Mouse (Mus musculus) kidney, postnatal 10 days (tissue): ENCODE measurements around the gene Sbno2.
A peak's percentile ranks its signal among the peaks of the same experiment; 100 is the strongest.

Experiments
- DNase-seq: peaks from one replicate; pipeline ENCODE4 v3.0.0; 2021; ENCODE audit warnings: mixed read lengths

Sbno2 gene

GRCm38 (mm10) chr10:80141786-80142529 lies 36.6 kb upstream of the Sbno2 start:
- DNase-seq = peak; percentile 98

GRCm38 (mm10) chr10:80141243-80141642 lies 35.9 kb upstream of the Sbno2 start:
- DNase-seq = peak; percentile 97

- DNase-seq = no peak
Measured at GRCm38 (mm10) chr10:80140666-80141035, 35.3 kb upstream of the Sbno2 start, which contains the start of gene Cbarp. Cbarp (minus strand) TSS chr10:80140835.

GRCm38 (mm10) chr10:80139975-80140665 lies 34.7 kb upstream of the Sbno2 start:
- no peak for DNase-seq

- no peak for DNase-seq
Measured at GRCm38 (mm10) chr10:80139439-80139775, 34.0 kb upstream of the Sbno2 start.

- DNase-seq = peak; percentile 83
Measured at GRCm38 (mm10) chr10:80138553-80139438, 33.4 kb upstream of the Sbno2 start, which contains the start of gene Atp5d. Atp5d (plus strand) TSS chr10:80138632.

GRCm38 (mm10) chr10:80137626-80138552 lies 32.5 kb upstream of the Sbno2 start:
- DNase-seq = no peak

- peak; percentile 56 for DNase-seq
Measured at GRCm38 (mm10) chr10:80136952-80137625, 31.7 kb upstream of the Sbno2 start.

- DNase-seq = no peak
Measured at GRCm38 (mm10) chr10:80136179-80136951, 31.0 kb upstream of the Sbno2 start.

GRCm38 (mm10) chr10:80135641-80136040 lies 30.3 kb upstream of the Sbno2 start:
- DNase-seq = no peak

- DNase-seq = no peak
Measured at GRCm38 (mm10) chr10:80135161-80135560, 29.8 kb upstream of the Sbno2 start.

GRCm38 (mm10) chr10:80134421-80134820 lies 29.1 kb upstream of the Sbno2 start:
- DNase-seq = peak; percentile 45

- DNase-seq = peak; percentile 58
Measured at GRCm38 (mm10) chr10:80133226-80133849, 28.0 kb upstream of the Sbno2 start.

- DNase-seq = peak; percentile 38
Measured at GRCm38 (mm10) chr10:80131952-80132350, 26.6 kb upstream of the Sbno2 start.

GRCm38 (mm10) chr10:80131316-80131951 lies 26.1 kb upstream of the Sbno2 start:
- peak; percentile 49 for DNase-seq

GRCm38 (mm10) chr10:80130403-80131031 lies 25.1 kb upstream of the Sbno2 start:
- DNase-seq = peak; percentile 72

GRCm38 (mm10) chr10:80129846-80130245 lies 24.5 kb upstream of the Sbno2 start:
- DNase-seq = no peak

GRCm38 (mm10) chr10:80127920-80128319 lies 22.5 kb upstream of the Sbno2 start:
- DNase-seq = no peak

GRCm38 (mm10) chr10:80123932-80124562 lies 18.7 kb upstream of the Sbno2 start:
- DNase-seq = no peak
